Mouse (Mus musculus) heart, postnatal 36 days (tissue): ENCODE results near the gene Rtp3. TPM values are rescaled to one million over a fixed set of nuclear protein-coding genes. Genes with fewer than 3 reads are reported as not detected.
A peak's percentile ranks its signal among the peaks of the same experiment; 100 is the strongest.

Source experiments
- DNase-seq, 2 experiments: peaks; one replicate each; pipeline ENCODE4 v3.0.0; 2021 to 2022
- intact Hi-C: fragments of 180-260 bp; cut with DNase I; formaldehyde crosslinking; loops from one replicate; pipeline ENCODE4 v1.15.1; 2025
- total RNA-seq, 2 experiments: library from RNA; stranded (reverse); gene quantifications; 2 replicates each; pipeline ENCODE4 v1.2.3; 2021

Gene Rtp3
- total RNA-seq, 2 experiments from 2014 or later, result 2.3 to 4.3 TPM

- no peak for DNase-seq
- intact Hi-C loops, result no loop called here
These were observed 42.5 kb downstream of the Rtp3 start for GRCm38 (mm10) chr9:110947900-110948299.

- DNase-seq, result no peak
- intact Hi-C loops, result no loop called here
These were observed 43.1 kb downstream of the Rtp3 start for GRCm38 (mm10) chr9:110947261-110947661.

- DNase-seq, result no peak
These were observed 43.8 kb downstream of the Rtp3 start for GRCm38 (mm10) chr9:110946548-110947044.

GRCm38 (mm10) chr9:110945926-110946325, 44.5 kb downstream of the Rtp3 start, which contains the start of gene Tdgf1:
Gene Tdgf1 (minus strand): TSS chr9:110946158.
- intact Hi-C loops, result no loop called here

More at GRCm38 (mm10) chr9:110946548-110947044, 43.8 kb downstream of the Rtp3 start:
- intact Hi-C loops, result no loop called here

DNA sequence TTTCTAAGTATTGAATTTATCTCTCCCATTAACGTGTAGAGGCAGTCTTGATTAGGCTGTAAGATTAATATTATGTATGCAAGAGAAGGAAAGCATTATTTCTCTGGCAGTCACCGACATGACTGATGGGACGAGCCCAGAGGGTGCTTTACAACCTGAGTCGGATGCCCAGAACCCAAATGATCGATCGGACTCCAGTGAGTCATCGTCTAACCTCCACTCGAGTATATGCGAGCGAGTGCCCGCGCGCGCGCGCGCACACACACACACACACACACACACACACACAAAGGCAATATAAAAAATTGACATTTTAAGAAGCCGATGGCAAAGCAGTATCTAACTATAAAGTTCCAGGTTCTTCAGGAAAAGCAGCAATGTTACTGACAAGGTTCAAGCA, 45.0 kb downstream of the Rtp3 start:
- DNase-seq, result no peak
- intact Hi-C loops, result no loop called here

More at GRCm38 (mm10) chr9:110945926-110946325, 44.5 kb downstream of the Rtp3 start, which contains the start of gene Tdgf1:
- DNase-seq, result no peak

- intact Hi-C loops, result no loop called here
- DNase-seq, result no peak
These were observed 46.1 kb downstream of the Rtp3 start for GRCm38 (mm10) chr9:110944265-110944664.

GRCm38 (mm10) chr9:110937506-110938490, 52.6 kb downstream of the Rtp3 start:
- no peak for DNase-seq
- intact Hi-C loops, result no loop called here

GRCm38 (mm10) chr9:110935941-110936340, 54.4 kb downstream of the Rtp3 start:
- DNase-seq, result peak in 1 of 2 experiments; percentile 34
- intact Hi-C loops, result no loop called here

Other genes starting within 250 kb of the Rtp3 start
- gene Myl3, start 248.7 kb downstream of the Rtp3 start, total RNA-seq, result over 10,000 TPM; 10,942 to 11,353 TPM
- 1 to 10 TPM; 6.5 to 6.6 TPM for gene Pth1r, start 243.4 kb downstream of the Rtp3 start, total RNA-seq
- gene Prss42, start 192.4 kb downstream of the Rtp3 start, total RNA-seq, result not detected
- gene Prss44, start 176.6 kb downstream of the Rtp3 start, total RNA-seq, result not detected
- gene Prss43, start 163.9 kb downstream of the Rtp3 start, total RNA-seq, result not detected
- not detected for gene Prss45, start 156.0 kb downstream of the Rtp3 start, total RNA-seq
- gene Prss46, start 146.1 kb downstream of the Rtp3 start, total RNA-seq, result not detected
- not detected for gene Prss50, start 132.6 kb downstream of the Rtp3 start, total RNA-seq
- gene Als2cl, start 110.7 kb downstream of the Rtp3 start, total RNA-seq, result 10 to 100 TPM; 15.3 to 15.5 TPM
- 1 to 10 TPM; 1.2 to 1.3 TPM for gene Tmie, start 110.5 kb downstream of the Rtp3 start, total RNA-seq
- gene Fam240a, start 73.7 kb downstream of the Rtp3 start, total RNA-seq, result not detected
- gene Tdgf1, start 44.4 kb downstream of the Rtp3 start, total RNA-seq, result not detected
- 100 to 1,000 TPM; 213 to 241 TPM for gene Lrrc2, start 39.0 kb downstream of the Rtp3 start, total RNA-seq
- gene Ltf, start 28.7 kb upstream of the Rtp3 start, total RNA-seq, result under 1 TPM; 0.75 to 0.84 TPM
- 10 to 100 TPM; 14.3 to 21.1 TPM for gene Ccrl2, start 66.9 kb upstream of the Rtp3 start, total RNA-seq
- 10 to 100 TPM; 93.5 to 97.6 TPM for gene Lrrfip2, start 127.0 kb upstream of the Rtp3 start, total RNA-seq